Mouse (Mus musculus): ENCODE data around the gene Gm10799.

The Gm10799 gene

GRCm38 (mm10) chr2:104024656-104025055 lies 43.7 kb downstream of the Gm10799 start:
- no peak for DNase-seq (ENCODE audit: low read depth, low spot score)

DNA sequence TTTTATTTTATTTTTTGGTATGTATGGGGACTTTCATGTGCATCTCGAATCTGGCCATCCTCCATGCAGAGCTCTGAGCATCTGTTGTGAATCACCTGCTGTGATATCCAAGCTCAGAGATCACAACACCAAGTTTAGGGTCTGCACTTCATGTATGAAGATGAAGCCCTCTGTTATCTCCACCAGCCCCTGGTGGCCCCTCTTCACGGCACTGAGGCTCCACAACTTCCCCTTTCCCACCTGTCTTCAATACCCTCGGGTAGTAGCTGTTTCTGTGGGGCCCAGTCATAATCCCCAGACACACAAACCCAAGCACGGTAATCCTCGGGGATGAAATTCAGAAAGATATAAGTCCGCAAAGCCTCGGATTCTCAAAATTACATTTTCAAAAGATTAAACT lies 45.3 kb downstream of the Gm10799 start:
- no peak for DNase-seq (ENCODE audit: low read depth, low spot score)
